Mouse (Mus musculus) lung, postnatal 25 days (tissue): ENCODE results near the gene Tshz3.
A peak's percentile ranks its signal among the peaks of the same experiment; 100 is the strongest.

Experiments used
- DNase-seq: peaks from one replicate; pipeline ENCODE4 v3.0.0; 2022; ENCODE audit warnings: low spot score

Tshz3 gene

GRCm38 (mm10) chr7:36697856-36698588, at the start of gene Tshz3:
Tshz3 (plus strand) TSS chr7:36698118.
- DNase-seq: peak; percentile 63

GRCm38 (mm10) chr7:36655931-36656330, 42.0 kb upstream of the Tshz3 start:
- no peak for DNase-seq

- DNase-seq: no peak
Observed at GRCm38 (mm10) chr7:36656401-36656800, 41.5 kb upstream of the Tshz3 start.

- no peak for DNase-seq
Observed at GRCm38 (mm10) chr7:36658331-36658730, 39.6 kb upstream of the Tshz3 start.

- no peak for DNase-seq
Observed at GRCm38 (mm10) chr7:36659265-36659664, 38.7 kb upstream of the Tshz3 start.

GRCm38 (mm10) chr7:36660654-36661053, 37.3 kb upstream of the Tshz3 start:
- DNase-seq: no peak

GRCm38 (mm10) chr7:36663431-36663830, 34.5 kb upstream of the Tshz3 start:
- peak; percentile 2 for DNase-seq

- no peak for DNase-seq
Observed at GRCm38 (mm10) chr7:36667767-36668166, 30.2 kb upstream of the Tshz3 start.

GRCm38 (mm10) chr7:36678031-36678430, 19.9 kb upstream of the Tshz3 start:
- DNase-seq: no peak

- no peak for DNase-seq
Observed at GRCm38 (mm10) chr7:36678510-36678909, 19.4 kb upstream of the Tshz3 start.

GRCm38 (mm10) chr7:36679031-36679618, 18.8 kb upstream of the Tshz3 start:
- no peak for DNase-seq

GRCm38 (mm10) chr7:36679866-36680458, 18.0 kb upstream of the Tshz3 start:
- peak; percentile 25 for DNase-seq

- no peak for DNase-seq
Observed at GRCm38 (mm10) chr7:36687508-36687907, 10.4 kb upstream of the Tshz3 start.

- DNase-seq: no peak
Observed at GRCm38 (mm10) chr7:36689049-36689793, 8.7 kb upstream of the Tshz3 start.

GRCm38 (mm10) chr7:36690551-36690950, 7.4 kb upstream of the Tshz3 start:
- peak; percentile 21 for DNase-seq

GRCm38 (mm10) chr7:36691617-36692016, 6.3 kb upstream of the Tshz3 start:
- no peak for DNase-seq

- DNase-seq: no peak
Observed at GRCm38 (mm10) chr7:36692381-36692780, 5.5 kb upstream of the Tshz3 start.

- no peak for DNase-seq
Observed at GRCm38 (mm10) chr7:36693081-36693480, 4.8 kb upstream of the Tshz3 start.

GRCm38 (mm10) chr7:36694642-36695191, 3.2 kb upstream of the Tshz3 start:
- no peak for DNase-seq

GRCm38 (mm10) chr7:36695276-36695675, 2.6 kb upstream of the Tshz3 start:
- DNase-seq: no peak

- DNase-seq: no peak
Observed at GRCm38 (mm10) chr7:36695791-36696241, 2.1 kb upstream of the Tshz3 start.

- peak; percentile 18 for DNase-seq
Observed at GRCm38 (mm10) chr7:36696406-36697117, 1.4 kb upstream of the Tshz3 start.
